Mouse (Mus musculus) stomach, embryonic 16.5 days (tissue): ENCODE results near the gene Rnf7. TPM values are rescaled to one million over a fixed set of nuclear protein-coding genes. Genes with fewer than 3 reads are reported as not detected.
"Not testable (repeated sequence)": the region's sequence is repeated elsewhere in the genome, so short reads cannot be mapped to it uniquely, and the experiment has no call there.

ENCODE experiments used
- ATAC-seq: fragments of 200-750 bp; cut with Nextera tagmentation; 2 replicates; pipeline ENCODE4 v1.8.0; 2017; ENCODE audit warnings: moderate number of reproducible peaks, moderate TSS enrichment; ENCODE audit not compliant: insufficient read depth, low FRiP score
- H3K27ac ChIP-seq: fragments of 300-500 bp; sonication (generic); 2 replicates; pipeline ENCODE4 v1.5.1; 2014; ENCODE audit warnings: low read length
- H3K27me3 ChIP-seq: fragments of 300-500 bp; sonication (generic); 2 replicates; pipeline ENCODE4 v1.6.1; 2014; ENCODE audit warnings: low read length, control low read depth, mixed read lengths; ENCODE audit not compliant: control insufficient read depth, insufficient read depth
- H3K36me3 ChIP-seq: fragments of 300-500 bp; sonication (generic); 2 replicates; pipeline ENCODE4 v1.6.1; 2014; ENCODE audit warnings: low read length; ENCODE audit not compliant: control insufficient read depth, insufficient read depth
- H3K4me1 ChIP-seq: fragments of 300-500 bp; sonication (generic); 2 replicates; pipeline ENCODE4 v1.6.1; 2014; ENCODE audit warnings: low read length, control low read depth, mixed read lengths; ENCODE audit not compliant: control insufficient read depth, insufficient read depth
- H3K4me2 ChIP-seq: fragments of 300-500 bp; sonication (generic); 2 replicates; pipeline ENCODE4 v1.6.1; 2014; ENCODE audit warnings: low read depth, low read length, mixed read lengths
- H3K4me3 ChIP-seq: fragments of 300-500 bp; sonication (generic); replicated peaks from 2 replicates; pipeline ENCODE4 v1.5.1; 2014; ENCODE audit warnings: mild to moderate bottlenecking, low read length
- H3K9ac ChIP-seq: fragments of 300-500 bp; sonication (generic); 2 replicates; pipeline ENCODE4 v1.6.1; 2014; ENCODE audit warnings: low read length
- H3K9me3 ChIP-seq: fragments of 300-500 bp; sonication (generic); replicated peaks from 2 replicates; pipeline ENCODE4 v1.6.1; 2016; ENCODE audit warnings: low read length, control low read depth; ENCODE audit not compliant: control insufficient read depth
- WGBS: fragments of 180-500 bp; shearing (Covaris S2); extraction: QIAGEN DNeasy Blood & Tissue Kit; methylation state at CpG from one replicate; pipeline ENCODE4 v1.1.7; 2014; 5-methylcytosine and 5-hydroxymethylcytosine counted together
- polyA plus RNA-seq: library from polyadenylated mRNA; unstranded; fragments of >200 nt; fragmentation: Nextera tagmentation; extraction: Ambion mirVana; gene quantifications from 2 replicates; pipeline ENCODE4 v1.2.1, GENCODE M21; 2015

Gene Rnf7
- polyA plus RNA-seq, 1 experiment from 2014 or later, result 180 TPM

- Histone ChIP-seq H3K4me1 (no peaks in the 10 kb centered on the region), H3K27ac (no peak overlapping the region), H3K9me3 (no peaks in the 10 kb centered on the region), H3K4me2 (no peak overlapping the region), H3K9ac (no peak overlapping the region), H3K36me3 (no peaks in the 10 kb centered on the region), H3K4me3 (no peak overlapping the region), H3K27me3 (no peaks in the 10 kb centered on the region)
- ATAC-seq, result no peak
- 60% methylated on average over 3 of the region's 3 CpGs for WGBS
Observed at GRCm38 (mm10) chr9:96483028-96483427, 4.6 kb upstream of the Rnf7 start.

- no peak overlapping the region for H3K4me2 ChIP-seq
- no peak overlapping the region for H3K27ac ChIP-seq
- WGBS, result 84% methylated on average over 3 of the region's 3 CpGs
- H3K4me3 ChIP-seq, result no peak overlapping the region
- H3K27me3 ChIP-seq, result no peaks in the 10 kb centered on the region
- no peaks in the 10 kb centered on the region for H3K9me3 ChIP-seq
- no peak overlapping the region for H3K9ac ChIP-seq
- no peak for ATAC-seq
- H3K36me3 ChIP-seq, result peaks cover 7% of the 10 kb centered on the region; the same call in 1 of the 2 replicates
- peaks cover 16% of the 10 kb centered on the region for H3K4me1 ChIP-seq
Observed at GRCm38 (mm10) chr9:96472356-96472755, 6.1 kb downstream of the Rnf7 start.

DNA sequence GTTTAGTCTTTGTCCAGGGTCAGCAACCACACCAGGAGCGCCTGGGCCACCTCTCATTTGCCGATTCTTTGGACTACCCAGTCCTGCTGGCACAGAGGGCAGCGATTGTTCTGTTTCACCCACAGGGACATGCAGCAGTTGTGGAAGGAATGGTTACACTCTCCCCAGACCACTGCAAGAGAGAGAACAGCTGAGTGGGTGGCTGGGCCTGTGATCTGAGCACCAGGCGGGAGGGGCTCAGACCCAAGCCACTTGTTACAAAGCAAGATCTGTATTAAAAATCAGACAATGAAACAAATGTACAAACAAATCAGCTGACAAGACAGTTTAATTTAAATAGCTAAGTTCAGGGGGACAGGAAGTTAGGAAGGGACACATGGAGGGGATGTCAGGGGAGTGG, 6.8 kb downstream of the Rnf7 start:
- H3K4me1 ChIP-seq, H3K27me3 ChIP-seq, ATAC-seq, H3K27ac ChIP-seq, H3K9ac ChIP-seq, H3K4me3 ChIP-seq, H3K4me2 ChIP-seq, H3K9me3 ChIP-seq: not testable (repeated sequence)
- H3K36me3 ChIP-seq, result peaks cover 11% of the 10 kb centered on the region; the same call in 1 of the 2 replicates
- WGBS, result 91% methylated on average over 4 of the region's 4 CpGs

DNA sequence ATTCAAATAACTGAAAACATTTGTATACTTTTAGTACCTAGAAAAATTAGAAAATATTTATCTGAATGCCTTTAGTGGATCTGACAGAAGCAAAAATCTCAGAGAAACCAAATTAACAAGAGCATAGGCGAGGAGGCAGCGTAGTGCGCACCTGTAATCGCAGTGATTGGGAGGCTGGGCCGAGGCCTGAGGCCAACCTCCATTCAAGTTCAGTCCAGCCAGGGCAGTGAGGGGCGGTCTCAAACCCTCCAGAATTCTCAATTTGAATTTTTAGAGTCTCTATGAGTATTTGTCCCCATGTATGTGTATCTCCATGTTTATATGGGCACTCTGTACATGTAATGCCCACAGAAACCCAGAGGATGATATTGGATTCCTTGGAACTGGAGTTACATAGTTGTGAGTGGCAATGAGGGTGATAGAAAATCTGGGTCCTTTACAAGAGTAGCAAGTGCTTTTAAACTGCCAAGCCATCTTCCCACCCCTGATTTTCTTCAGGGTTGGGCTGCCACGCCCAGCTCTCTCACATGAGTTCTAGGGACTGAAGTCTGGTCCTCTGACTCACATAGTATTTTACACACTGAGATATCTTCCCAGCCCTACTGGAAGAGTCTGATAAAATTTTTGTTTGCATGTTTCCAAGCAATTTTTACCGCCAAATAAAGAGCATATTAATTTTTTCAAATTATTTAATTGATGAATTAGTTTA, 8.1 kb downstream of the Rnf7 start:
- H3K9ac ChIP-seq, result no peak overlapping the region
- peaks cover 8% of the 10 kb centered on the region for H3K4me1 ChIP-seq
- WGBS, result 91% methylated on average over 8 of the region's 8 CpGs
- no peaks in the 10 kb centered on the region for H3K27me3 ChIP-seq
- no peak for ATAC-seq
- no peak overlapping the region for H3K27ac ChIP-seq
- H3K4me3 ChIP-seq, result no peak overlapping the region
- peaks cover 11% of the 10 kb centered on the region; the same call in 1 of the 2 replicates for H3K36me3 ChIP-seq
- no peaks in the 10 kb centered on the region for H3K9me3 ChIP-seq
- no peak overlapping the region for H3K4me2 ChIP-seq

- Histone ChIP-seq H3K4me1 (peaks cover 8% of the 10 kb centered on the region), H3K4me3 (no peak overlapping the region), H3K27me3 (no peaks in the 10 kb centered on the region), H3K36me3 (peaks cover 11% of the 10 kb centered on the region; the same call in 1 of the 2 replicates), H3K9ac (no peak overlapping the region), H3K27ac (no peak overlapping the region), H3K9me3 (no peaks in the 10 kb centered on the region), H3K4me2 (no peak overlapping the region)
- 61% methylated on average over 8 of the region's 8 CpGs for WGBS
- ATAC-seq, result 0 out of 2 replicates have a peak, but pooled peaks have one; percentile 69
Observed at GRCm38 (mm10) chr9:96469556-96470265, 8.8 kb downstream of the Rnf7 start.

DNA sequence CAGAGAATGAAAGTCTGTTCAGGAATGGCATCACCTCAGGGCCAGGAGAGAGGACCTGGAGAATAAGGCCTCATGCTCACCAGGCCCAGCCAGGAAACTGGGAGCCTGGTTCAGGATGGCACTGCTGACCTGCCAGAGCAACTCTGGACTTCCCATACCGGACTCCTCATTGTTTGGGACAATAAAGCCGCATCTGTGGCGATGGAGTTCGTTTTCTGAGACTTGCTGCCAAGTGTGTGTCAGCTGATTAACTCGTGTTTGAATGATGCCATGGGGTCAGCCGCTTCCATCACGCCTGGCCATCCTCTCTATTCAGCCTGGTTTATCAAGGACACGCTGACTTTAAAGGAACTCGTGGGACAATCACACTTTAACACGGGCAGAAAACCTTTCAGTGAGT, 14.8 kb downstream of the Rnf7 start:
- no peak overlapping the region for H3K27ac ChIP-seq
- ATAC-seq, result no peak
- H3K4me1 ChIP-seq, result no peaks in the 10 kb centered on the region
- peaks cover 10% of the 10 kb centered on the region; the same call in 1 of the 2 replicates for H3K9me3 ChIP-seq
- no peaks in the 10 kb centered on the region for H3K27me3 ChIP-seq
- H3K9ac ChIP-seq, result no peak overlapping the region
- peaks cover 10% of the 10 kb centered on the region; the same call in 1 of the 2 replicates for H3K36me3 ChIP-seq
- H3K4me2 ChIP-seq, result no peak overlapping the region
- 75% methylated on average over 10 of the region's 10 CpGs for WGBS
- no peak overlapping the region for H3K4me3 ChIP-seq

GRCm38 (mm10) chr9:96461607-96462006, 16.9 kb downstream of the Rnf7 start:
- 60% methylated on average over 1 of the region's 1 CpGs for WGBS
- H3K36me3 ChIP-seq, result no peaks in the 10 kb centered on the region
- no peak overlapping the region for H3K4me3 ChIP-seq
- H3K27ac ChIP-seq, result no peak overlapping the region
- H3K27me3 ChIP-seq, result no peaks in the 10 kb centered on the region
- H3K9me3 ChIP-seq, result peaks cover 10% of the 10 kb centered on the region; the same call in 1 of the 2 replicates
- ATAC-seq, result no peak
- no peak overlapping the region for H3K4me2 ChIP-seq
- no peaks in the 10 kb centered on the region for H3K4me1 ChIP-seq
- H3K9ac ChIP-seq, result no peak overlapping the region

DNA sequence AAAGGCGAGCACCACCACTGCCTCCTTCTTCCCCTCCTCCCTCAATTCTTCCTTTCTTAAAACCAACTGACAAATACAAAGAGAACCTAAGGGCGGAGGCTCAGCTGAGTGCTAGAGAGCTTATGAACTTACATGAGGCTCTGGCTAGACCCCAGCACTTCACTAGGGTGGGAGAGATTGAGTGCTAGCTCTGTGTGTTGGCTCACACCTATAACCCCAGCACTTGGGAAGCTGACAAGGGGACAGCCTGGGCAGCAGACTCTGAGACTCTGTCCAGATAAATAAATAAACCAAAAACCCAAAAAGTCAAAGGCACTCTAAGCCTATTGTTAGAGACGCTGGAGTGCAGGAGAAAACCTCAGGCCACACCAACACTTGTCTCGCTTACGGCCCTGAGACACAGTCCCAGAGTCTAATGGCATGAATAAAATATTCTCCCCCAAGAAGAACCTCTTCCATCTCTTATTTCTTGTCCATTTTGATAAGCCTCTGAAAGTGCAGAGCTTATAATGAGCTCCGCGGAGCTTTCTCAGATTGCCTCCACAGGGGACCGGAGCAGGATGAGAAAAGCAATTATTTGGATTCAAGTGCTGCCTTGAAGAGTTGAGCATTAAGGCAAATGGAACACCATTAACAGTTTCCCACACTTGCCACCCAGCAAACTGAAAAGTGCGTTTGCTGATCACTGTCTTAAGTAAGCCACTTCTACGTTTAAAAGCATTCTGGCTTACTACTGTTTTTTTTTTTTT, 18.2 kb downstream of the Rnf7 start:
- no peak for ATAC-seq
- Histone ChIP-seq H3K9me3 (peaks cover 10% of the 10 kb centered on the region; the same call in 1 of the 2 replicates), H3K27ac (no peak overlapping the region), H3K27me3 (no peaks in the 10 kb centered on the region), H3K4me3 (no peak overlapping the region), H3K36me3 (no peaks in the 10 kb centered on the region), H3K9ac (no peak overlapping the region), H3K4me1 (no peaks in the 10 kb centered on the region), H3K4me2 (no peak overlapping the region)
- WGBS, result 81% methylated on average over 10 of the region's 10 CpGs

- H3K4me2 ChIP-seq, result no peak overlapping the region
- no peaks in the 10 kb centered on the region for H3K27me3 ChIP-seq
- H3K4me3 ChIP-seq, result no peak overlapping the region
- no peak overlapping the region for H3K27ac ChIP-seq
- no peaks in the 10 kb centered on the region for H3K36me3 ChIP-seq
- H3K9me3 ChIP-seq, result no peaks in the 10 kb centered on the region
- no peak overlapping the region for H3K9ac ChIP-seq
- ATAC-seq, result no peak
- no peaks in the 10 kb centered on the region for H3K4me1 ChIP-seq
- WGBS, result 73% methylated on average over 8 of the region's 8 CpGs
Observed at GRCm38 (mm10) chr9:96455618-96456017, 22.9 kb downstream of the Rnf7 start.
